Mouse (Mus musculus) ovary, postnatal 14 days (tissue): Measurements from ENCODE around the gene Tat.

ENCODE experiments used
- DNase-seq: peaks from one replicate; pipeline ENCODE4 v3.0.0; 2022; ENCODE audit warnings: low spot score

The Tat gene

DNA sequence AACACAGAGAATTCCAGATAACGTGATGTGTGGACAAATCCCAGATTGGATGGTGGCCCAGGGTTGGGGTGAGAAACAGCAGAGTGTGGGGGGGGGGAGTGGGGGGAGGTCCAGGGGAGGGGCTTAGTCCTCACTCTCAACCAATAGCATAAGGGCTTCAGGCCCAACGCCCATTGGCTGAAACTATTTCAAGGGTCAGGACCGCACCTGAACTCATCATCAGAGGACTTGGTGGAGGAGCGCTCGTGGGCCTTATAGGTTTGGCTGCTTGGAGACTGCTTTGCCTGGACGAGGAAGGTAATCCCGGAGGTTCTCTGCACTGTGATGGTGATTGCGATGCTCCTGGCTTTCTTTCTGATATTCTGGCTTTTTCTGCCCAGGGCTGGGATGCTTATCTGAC lies at the start of gene Tat:
Gene Tat (plus strand): TSS at position 214 of the 400 bp plus-strand sequence.
- no peak for DNase-seq

DNA sequence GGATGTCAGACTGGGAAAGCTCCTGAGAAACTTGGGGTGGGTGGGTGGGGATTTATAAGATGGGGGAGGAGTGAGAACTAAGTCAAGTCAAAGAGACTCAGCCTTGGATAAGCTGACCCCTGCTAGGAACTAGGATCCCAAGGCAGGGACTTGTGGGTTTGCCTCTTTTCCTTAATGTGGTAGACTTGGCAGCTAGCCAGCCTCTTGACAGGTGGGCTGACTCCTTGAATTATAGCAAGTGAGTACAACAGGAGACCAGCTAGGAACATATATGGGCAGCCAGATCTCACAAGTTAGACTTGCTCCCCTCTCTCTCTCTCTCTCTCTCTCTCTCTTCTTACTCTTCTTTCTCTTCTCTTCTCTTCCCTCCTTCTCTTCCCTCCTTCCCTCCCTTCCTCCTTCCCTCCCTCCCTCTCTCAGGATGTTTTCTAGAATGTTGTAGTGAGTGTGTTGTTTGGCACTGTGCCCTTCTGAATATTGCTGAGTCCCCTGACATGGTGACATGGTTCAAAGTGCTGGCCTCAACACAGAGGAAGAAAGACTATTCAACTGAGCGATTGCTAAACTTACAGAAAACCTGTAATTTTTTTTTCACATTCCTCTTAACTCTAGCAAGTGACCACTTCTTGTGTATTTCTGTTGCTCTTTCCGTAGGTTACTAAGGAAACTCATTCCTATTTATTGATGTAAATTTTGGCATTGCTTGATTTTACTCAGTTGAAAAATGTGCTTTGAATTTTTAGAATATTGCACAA lies 48.5 kb upstream of the Tat start:
- no peak for DNase-seq

- DNase-seq: no peak
Measured at GRCm38 (mm10) chr8:109945153-109945632, 45.0 kb upstream of the Tat start.

DNA sequence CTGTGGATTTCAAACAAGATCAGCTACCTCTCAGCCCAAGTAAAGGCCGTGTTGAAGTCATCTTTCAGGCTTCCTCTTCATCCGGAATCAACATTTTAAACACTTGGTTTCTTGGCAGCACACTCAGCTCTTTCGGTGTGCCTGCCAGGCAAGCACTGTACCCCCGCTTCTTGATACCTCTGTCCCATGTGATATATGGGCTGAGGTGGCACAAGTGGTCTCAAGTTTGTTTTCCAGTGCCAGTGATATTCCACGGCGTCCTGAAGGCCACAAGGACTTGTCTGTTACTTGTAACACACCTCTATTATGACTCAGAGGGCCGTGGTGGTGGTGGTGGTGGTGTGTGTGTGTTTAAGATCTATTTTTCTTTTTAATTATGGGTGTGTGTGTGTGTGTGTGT lies 44.5 kb upstream of the Tat start:
- no peak for DNase-seq

DNA sequence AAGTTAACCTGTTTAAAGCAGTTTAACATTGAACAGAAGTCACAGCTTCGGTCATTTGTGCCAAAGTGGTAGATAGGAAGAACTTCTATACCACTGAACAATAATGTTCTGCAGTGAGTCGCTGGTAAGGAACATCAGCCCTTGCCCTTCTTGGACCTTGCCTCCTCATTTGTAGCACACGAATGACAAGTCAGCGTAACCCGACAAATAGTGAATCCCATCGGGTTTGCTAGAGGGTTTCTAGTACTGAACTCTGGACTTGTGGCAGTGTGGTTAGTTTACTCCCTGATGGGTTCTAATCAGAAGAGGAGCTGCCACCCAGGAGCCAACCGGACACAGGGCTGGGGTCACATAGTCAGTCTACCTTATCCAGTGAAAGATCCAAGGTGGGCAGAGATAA lies 44.0 kb upstream of the Tat start:
- no peak for DNase-seq

DNA sequence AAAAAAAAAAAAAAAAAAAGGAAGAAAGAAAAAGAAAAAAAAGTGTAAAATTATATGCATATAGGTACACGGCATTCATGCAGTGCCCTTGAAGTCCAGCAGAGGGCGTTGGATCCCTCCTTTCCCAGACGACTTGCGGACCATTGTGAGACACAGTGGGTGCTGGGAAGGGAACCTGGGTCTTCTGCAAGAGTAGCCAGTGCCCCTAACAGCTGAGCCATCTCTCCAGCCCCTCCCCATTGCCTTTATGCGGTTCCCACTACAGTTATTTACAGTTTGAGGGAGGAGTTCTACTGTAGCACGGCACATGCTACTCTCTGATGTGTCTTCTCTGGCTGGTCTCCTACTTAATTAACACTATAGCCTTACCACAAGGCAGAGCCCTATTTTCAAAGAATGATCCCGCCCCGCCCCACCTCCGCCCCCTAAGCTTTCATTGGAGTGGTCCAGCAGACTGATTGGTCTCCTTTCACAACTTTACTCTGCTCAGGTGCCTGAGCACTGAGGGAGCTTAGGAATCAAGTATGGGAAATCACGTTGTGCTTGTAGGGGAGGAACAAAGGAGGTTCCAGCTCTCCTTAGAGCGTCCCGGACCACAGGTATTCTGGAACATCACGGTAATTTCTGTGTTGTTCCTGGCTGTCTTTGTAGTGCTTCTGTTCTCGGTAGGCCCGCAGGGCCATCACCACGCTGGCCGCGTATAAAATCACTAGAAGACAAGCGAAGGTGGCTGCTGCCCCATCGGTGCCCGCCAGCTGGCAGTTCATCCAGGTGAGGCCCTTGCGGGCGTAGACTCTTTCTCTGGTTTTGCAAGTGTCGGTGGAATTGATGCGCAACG lies 42.6 kb upstream of the Tat start:
- no peak for DNase-seq

DNA sequence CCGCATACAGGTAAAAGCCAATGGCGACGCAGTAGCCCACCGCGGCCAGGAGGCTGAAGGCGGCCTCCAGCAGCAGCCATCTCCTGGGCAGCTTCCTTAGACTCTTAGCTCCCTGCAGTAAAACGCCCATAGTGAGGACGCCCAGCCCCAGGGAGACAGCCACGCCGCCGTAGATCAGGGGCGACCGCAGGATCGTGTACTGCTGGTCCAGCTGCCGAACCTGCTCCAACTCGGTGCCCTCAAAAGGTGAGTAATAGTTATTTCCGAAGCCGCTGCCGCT lies 42.0 kb upstream of the Tat start:
- no peak for DNase-seq

- no peak for DNase-seq
Measured at GRCm38 (mm10) chr8:109952171-109952570, 38.1 kb upstream of the Tat start.

DNA sequence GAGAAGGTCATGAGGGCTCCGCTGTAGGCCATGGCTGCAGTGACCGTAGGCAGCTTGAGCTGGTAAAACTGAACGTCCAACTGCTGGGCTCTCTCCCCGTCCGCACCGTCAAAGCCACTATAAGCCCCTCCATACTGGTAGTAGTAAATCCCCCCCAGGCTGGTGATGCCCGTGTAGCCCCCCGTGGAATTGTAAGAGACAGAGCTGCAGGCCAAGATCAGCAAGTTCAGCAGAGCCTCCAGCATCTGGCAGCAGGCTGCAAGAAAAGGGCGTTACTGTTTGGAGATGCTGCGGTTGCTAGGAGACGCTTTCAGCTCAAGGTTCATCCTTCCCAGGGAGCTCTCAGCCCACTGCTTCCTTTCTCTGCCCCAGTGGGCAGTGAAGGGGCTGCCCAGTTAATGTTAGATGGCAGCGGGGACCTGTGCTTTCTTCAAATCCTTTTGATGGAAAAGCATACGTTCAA lies 35.7 kb upstream of the Tat start:
- no peak for DNase-seq

GRCm38 (mm10) chr8:109957167-109958028 lies 32.8 kb upstream of the Tat start:
- no peak for DNase-seq

GRCm38 (mm10) chr8:109958036-109958655 lies 32.1 kb upstream of the Tat start:
- no peak for DNase-seq

DNA sequence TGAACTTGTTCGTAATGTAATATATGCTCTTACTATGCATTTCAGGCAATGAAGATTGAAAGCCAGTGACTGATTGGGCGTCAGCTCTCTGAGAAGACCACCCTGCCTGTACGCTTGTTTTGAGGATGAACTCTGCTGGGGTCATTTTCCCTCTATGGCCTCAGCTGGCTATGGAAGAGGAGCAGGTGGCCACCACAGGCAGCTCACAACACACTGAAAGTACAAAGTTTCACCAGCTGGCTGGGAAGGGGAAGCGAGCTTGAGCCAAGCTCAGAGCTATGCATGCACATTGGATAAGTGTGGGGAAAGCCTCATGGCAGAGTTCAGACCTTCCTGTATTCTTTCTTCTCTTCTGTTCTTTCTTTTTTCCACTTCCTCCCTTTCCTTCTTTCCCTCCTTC lies 31.1 kb upstream of the Tat start:
- no peak for DNase-seq

DNA sequence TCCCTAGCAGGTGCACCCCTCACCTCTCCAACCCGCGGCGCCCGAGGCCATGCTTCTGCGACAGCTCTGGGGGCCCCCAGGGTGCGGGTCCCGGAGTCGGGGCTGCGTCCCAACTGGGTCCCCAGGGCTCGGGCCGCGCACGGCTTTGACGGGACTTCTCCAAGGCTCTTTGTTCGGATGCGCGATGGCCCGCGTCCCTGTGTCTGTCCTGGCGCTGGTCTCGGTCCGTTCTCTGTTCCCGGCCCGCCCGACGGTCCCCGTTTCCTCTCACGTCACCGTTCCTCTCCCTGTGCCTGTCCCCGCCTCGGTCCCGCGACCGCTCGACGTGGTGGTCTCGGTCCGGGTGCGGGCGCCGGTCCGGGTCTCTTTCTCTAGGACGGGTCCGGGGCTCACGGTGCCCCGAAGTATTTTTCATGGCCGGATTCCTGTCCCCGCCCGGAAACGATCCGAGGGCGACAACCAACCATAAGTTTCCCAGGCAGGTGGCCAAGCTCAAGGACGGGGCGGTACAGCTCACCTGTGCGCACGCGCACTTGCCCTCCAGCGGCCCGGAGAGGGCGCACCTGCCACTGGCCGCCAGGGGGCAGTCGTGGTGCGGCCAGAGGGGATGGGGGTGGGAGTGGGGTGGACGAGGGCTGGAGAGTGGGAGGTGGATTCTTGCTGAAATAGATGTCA lies 28.4 kb upstream of the Tat start, which contains the start of gene Marveld3:
Gene Marveld3 (minus strand): TSS at position 511 of the 675 bp plus-strand sequence.
- peak; percentile 60 for DNase-seq

GRCm38 (mm10) chr8:109962896-109963295 lies 27.3 kb upstream of the Tat start:
- no peak for DNase-seq

DNA sequence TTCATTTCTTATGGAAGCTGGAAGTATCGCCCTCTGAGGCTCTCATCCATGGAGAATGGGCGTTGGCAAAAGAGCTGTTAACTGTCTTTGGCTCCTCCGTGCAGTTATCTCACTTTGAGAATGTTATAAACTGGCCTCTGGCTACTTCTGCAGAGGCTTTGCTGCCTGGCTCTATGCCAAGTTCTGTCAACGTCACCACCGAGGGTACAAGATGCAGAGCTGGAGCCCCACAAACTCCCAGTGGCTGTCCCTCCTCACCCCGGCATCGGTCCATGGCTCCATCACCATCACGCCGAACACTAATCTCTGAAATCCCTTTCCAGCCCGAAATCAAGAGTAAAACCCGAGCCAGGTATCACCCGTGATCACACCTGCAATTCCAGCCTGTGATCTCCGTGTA lies 26.8 kb upstream of the Tat start:
- no peak for DNase-seq

- no peak for DNase-seq
Measured at GRCm38 (mm10) chr8:109964106-109964505, 26.1 kb upstream of the Tat start.

DNA sequence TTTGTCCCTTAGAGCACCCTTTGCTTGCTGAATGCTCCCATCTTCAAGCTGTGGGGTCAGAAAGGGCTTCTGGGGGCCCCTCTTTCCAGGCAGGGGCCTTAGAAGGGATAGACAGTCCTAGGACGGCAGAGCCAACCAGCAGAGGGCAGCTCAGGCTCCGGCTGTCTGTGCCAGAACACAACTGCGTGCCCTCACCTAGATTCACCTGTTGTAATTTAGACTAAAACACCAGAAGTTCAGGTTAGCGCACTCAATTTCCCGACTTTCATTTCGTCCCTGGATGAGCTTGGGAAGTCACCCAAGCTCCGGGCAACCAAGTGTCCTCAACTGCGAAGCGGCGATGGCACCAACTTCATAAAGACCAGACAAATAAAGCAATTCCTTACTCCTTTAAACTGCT lies 21.4 kb upstream of the Tat start:
- DNase-seq: no peak

GRCm38 (mm10) chr8:109970323-109970722 lies 19.9 kb upstream of the Tat start:
- no peak for DNase-seq

DNA sequence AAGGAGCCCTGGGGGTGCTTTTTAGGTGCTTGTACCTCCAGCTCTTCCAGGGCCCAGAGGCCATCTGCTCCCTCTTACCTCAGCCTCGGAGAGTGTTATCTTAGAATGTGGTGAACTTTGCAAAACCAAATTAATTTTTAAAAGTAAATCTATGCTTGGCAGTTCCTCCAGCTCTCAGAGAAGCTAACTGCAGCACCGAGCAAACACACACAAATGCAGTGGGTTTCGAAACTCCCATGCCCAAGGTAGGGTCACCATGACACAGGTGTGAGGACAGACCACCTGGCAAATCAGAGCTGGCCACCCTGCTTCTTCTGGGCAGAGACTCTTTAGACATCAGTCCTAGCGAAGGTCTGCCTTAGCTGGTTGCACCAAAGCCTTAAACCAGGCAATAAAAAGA lies 17.3 kb upstream of the Tat start:
- DNase-seq: no peak

DNA sequence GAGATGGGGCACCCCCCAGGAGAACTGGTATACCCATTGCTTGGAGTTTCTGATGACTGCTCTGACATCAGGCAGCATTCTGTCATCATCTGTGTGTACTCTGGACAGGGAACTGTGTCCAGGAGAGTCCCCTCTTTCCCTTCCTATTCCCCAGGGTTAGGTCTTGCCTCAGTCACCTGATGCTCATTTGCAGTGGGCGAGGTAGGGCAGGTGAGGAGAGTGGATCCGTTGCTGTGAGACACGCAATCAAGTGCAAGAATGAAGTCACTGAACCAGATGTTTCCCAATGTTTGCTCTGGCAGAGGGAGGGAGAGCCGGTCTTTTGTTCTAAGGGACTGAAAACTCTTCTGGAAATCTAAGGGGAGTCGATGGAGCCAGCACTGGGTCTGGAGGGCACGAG lies 10.9 kb upstream of the Tat start:
- no peak for DNase-seq

DNA sequence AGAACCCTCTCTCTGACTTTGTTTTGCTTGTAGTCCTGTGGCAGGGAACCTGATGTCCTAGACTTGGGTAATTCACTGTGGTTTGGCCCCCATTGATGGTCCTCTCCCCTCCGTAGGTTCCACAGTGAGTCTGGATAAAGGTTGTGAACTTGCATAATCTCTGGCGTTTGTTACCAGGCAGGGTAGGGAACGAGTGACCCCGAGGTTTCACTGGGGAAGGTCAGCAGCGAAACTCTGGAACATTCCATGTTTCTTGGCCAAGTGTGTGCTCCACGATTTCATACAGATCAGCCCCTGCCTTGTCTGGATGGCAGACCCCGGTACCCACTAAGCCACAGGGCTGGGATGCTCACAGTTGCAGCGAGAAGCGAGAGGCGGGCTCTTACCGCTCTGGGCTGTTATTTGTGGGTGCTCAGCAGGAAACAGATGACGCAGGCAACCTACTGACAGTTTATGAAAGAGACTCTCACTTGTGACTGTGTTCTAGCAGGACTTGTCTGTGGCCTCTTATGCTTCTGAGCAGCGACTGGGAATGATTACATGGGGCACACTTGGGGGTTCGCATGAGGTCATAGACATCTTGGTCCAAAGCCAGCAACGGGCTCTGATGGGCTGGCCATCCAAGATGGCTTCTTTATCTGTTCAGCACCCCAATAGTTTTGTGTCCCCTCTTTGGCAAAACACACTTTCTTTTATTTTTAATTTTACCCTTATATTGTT lies 7.7 kb upstream of the Tat start:
- DNase-seq: no peak
